Mouse (Mus musculus) G1E (cell line): ENCODE data around the gene Maats1. TPM values are rescaled to one million over a fixed set of nuclear protein-coding genes. Genes with fewer than 3 reads are reported as not detected.

Source experiments
- ATAC-seq: 2 replicates; pipeline ENCODE4 v1.8.0; 2016; ENCODE audit warnings: mild to moderate bottlenecking; ENCODE audit not compliant: insufficient number of reproducible peaks, poor library complexity, low FRiP score, severe bottlenecking; ENCODE audit errors: extremely low read depth
- DNase-seq: peaks from one replicate; pipeline ENCODE4 v3.0.0; 2012; ENCODE audit warnings: low spot score
- H3K27me3 ChIP-seq: 2 replicates; pipeline ENCODE4 v1.6.1; 2012; ENCODE audit warnings: mild to moderate bottlenecking, low read length, inconsistent platforms; ENCODE audit not compliant: insufficient read depth
- H3K36me3 ChIP-seq: replicated peaks from 2 replicates; pipeline ENCODE3; 2012; ENCODE audit warnings: mild to moderate bottlenecking, inconsistent platforms
- H3K4me1 ChIP-seq: 2 replicates; pipeline ENCODE4 v1.6.1; 2012; ENCODE audit warnings: low read depth, low read length, inconsistent platforms, mixed read lengths; ENCODE audit not compliant: insufficient read depth
- H3K4me3 ChIP-seq: 2 replicates; pipeline ENCODE4 v1.5.1; 2012; ENCODE audit warnings: low read depth, mild to moderate bottlenecking, inconsistent platforms, low read length, moderate library complexity, mixed read lengths
- H3K9me3 ChIP-seq: replicated peaks from 2 replicates; pipeline ENCODE4 v1.6.1; 2012; ENCODE audit warnings: inconsistent platforms
- CTCF ChIP-seq: IDR thresholded peaks from 2 replicates; pipeline ENCODE4 v1.5.1; 2012; ENCODE audit warnings: low read depth, low read length, inconsistent platforms, mixed read lengths
- GATA1 ChIP-seq: IDR thresholded peaks from 2 replicates; pipeline ENCODE4 v1.6.1; 2012; ENCODE audit warnings: borderline replicate concordance, low read length, inconsistent platforms, mixed read lengths
- GATA2 ChIP-seq: IDR thresholded peaks from 2 replicates; pipeline ENCODE4 v1.6.1; 2012; ENCODE audit warnings: low read depth, low read length, inconsistent platforms, borderline replicate concordance
- POLR2AphosphoS5 ChIP-seq: IDR thresholded peaks from 2 replicates; pipeline ENCODE4 v1.6.1; 2012; ENCODE audit warnings: low read depth, low read length, inconsistent platforms; ENCODE audit not compliant: insufficient replicate concordance
- TAL1 ChIP-seq: conservative IDR thresholded peaks from 2 replicates; pipeline ENCODE4 v1.6.1; 2012; ENCODE audit warnings: low read depth, low read length, inconsistent platforms, mixed read lengths
- polyA plus RNA-seq: library from polyadenylated mRNA; stranded (reverse); fragments of >175 nt; gene quantifications from 2 replicates; pipeline ENCODE4 v1.2.3, GENCODE M21; 2012
- total RNA-seq, 2 experiments: library from RNA; stranded (forward) in 1 of 2; stranded (reverse) in 1 of 2; fragments of 200-1000 nt in 1 of 2; fragments of >200 nt in 1 of 2; fragmentation: Nextera tagmentation in 1 of 2; gene quantifications; 2 replicates each; pipeline ENCODE4 v1.2.3; 2014 to 2017

Gene Maats1
- total and polyA plus RNA-seq, 3 experiments = 0.11 TPM; not detected in 2

DNA sequence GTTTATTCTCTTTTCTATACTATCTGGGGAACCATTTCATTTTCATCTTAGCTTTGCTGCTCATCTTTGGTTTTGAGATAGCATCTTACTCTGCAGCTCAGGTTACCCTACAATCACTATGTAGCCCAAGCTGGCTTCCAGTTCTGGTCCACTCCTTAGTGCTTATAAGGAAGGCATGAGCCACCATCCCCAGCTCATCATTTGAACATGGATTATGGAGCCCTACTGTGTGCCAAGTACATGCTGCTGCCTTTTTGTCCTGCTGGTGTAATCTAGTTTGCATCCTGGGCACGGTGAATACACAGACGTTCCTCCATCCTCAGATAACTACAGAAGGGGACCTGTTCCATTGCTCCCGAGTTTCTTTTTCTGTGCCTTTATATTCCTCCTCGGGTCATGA lies 30.9 kb upstream of the Maats1 start:
- ATAC-seq = no peak
- Histone ChIP-seq H3K4me3 (no peak overlapping the region; the same call in 1 of the 2 replicates), H3K27me3 (no peaks in the 10 kb centered on the region), H3K9me3 (no peaks in the 10 kb centered on the region), H3K36me3 (peaks cover 25% of the 10 kb centered on the region), H3K4me1 (peaks cover 92% of the 10 kb centered on the region)
- TF ChIP-seq CTCF (no peak), GATA2 (no peak), GATA1 (no peak), POLR2AphosphoS5 (no peak), TAL1 (no peak)
- DNase-seq = no peak

DNA sequence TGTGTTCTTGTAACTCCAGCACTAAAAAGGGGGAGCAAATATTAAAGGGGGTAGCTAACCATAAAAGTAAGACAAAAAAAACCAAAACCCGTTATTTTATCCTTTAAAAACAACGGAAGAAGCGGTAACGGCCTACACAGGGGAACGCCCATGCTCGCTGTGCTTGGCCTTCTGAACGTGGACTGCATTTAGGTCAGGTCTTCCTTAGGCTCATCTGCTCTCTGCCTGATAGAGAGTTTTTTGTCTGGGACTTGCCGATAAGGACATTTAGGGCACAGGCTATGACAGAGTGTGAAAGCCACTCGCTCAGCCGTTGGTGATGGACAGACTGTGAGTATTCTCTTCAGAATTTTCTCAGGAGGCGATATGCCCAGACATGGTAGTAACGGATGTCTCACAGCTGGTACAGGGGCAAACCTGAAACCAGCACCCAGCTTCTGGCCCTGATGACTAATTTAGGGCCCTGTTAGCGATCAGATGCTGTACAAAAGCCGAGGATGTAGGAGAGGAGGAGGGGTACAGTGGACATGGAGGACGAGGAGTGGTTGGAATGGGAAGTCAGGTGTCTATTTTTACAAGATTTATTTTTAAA lies 29.9 kb upstream of the Maats1 start:
- no peaks in the 10 kb centered on the region for H3K9me3 ChIP-seq
- TF ChIP-seq TAL1 (peak; percentile 96), GATA2 (no peak)
- DNase-seq (peak; percentile 66), ATAC-seq (peak; percentile 86)
- peaks cover 15% of the 10 kb centered on the region for H3K36me3 ChIP-seq
- H3K27me3 ChIP-seq = no peaks in the 10 kb centered on the region
- peak overlapping the region; percentile 64 for H3K4me3 ChIP-seq
- H3K4me1 ChIP-seq = peaks cover 82% of the 10 kb centered on the region

DNA sequence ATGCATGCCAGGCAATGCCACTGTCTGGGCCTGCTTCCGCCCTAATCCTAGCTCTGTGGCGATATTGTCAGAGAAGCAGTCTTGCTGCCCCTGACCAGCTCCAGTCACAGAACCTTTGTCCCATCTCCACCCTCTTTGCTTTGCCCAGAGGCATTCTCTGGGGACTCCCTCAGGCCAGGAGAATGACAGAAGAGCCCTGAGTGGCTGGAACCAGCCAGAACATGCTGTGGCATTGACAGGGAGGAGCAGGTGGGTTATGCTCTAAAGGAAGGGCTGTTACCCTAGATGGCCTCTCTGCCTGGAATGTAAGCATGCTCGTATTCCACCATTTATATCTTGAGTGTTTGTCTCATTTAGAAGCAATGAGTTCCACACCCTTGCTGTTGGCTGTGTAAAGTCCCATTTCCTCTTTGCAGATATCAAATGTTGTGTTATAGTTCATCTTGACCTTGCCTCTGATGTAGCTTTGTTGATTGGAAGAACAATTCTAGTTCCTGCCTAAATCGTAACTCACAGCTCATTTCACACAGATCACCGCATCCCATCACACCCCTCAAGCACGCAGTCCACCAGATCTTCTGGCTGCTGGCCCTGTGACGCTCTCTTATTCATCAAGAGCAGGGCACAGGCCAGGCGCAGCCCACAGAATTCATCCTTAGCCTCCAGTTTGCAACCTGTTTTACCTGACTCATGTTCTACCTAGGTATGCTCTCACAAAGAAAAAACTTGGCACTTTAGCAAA lies 28.9 kb upstream of the Maats1 start:
- DNase-seq (no peak), ATAC-seq (no peak)
- Histone ChIP-seq H3K4me1 (peaks cover 78% of the 10 kb centered on the region), H3K36me3 (peaks cover 13% of the 10 kb centered on the region), H3K9me3 (no peaks in the 10 kb centered on the region), H3K4me3 (peak overlapping the region; percentile 59; the same call in 1 of the 2 replicates), H3K27me3 (no peaks in the 10 kb centered on the region)
- TF ChIP-seq TAL1 = no peak
- no peak for TF ChIP-seq POLR2AphosphoS5
- no peak for TF ChIP-seq GATA2
- TF ChIP-seq GATA1 = no peak
- TF ChIP-seq CTCF = no peak

DNA sequence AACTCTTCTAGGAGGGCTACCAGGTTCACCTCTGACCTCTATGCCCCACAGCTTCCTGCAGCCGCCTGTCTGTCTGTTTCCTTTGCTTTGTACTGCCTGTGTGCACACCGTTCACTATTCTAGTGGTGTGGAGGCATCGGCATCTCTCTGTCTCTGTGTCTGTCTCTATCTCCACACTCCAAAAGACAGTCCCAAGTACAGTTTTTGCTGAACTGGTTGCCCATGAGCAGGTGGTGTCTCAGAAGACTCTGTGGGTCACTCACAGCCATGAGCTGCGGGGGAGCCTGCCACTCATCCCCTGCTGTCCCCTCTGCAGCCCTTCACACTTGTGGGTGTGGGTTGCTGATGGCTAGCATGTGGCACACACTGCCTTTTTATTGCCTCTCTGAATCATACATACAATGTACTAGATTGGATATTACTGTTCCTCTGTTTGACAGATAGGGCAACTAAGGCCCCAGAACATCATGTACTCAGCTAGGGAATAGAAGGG lies 28.1 kb upstream of the Maats1 start:
- Histone ChIP-seq H3K4me3 (peak overlapping the region; percentile 59; the same call in 1 of the 2 replicates), H3K27me3 (no peaks in the 10 kb centered on the region), H3K9me3 (no peaks in the 10 kb centered on the region), H3K36me3 (peaks cover 7% of the 10 kb centered on the region), H3K4me1 (peaks cover 77% of the 10 kb centered on the region)
- DNase-seq = no peak
- TF ChIP-seq CTCF (no peak), GATA2 (no peak), TAL1 (no peak), POLR2AphosphoS5 (no peak)
- no peak for ATAC-seq

DNA sequence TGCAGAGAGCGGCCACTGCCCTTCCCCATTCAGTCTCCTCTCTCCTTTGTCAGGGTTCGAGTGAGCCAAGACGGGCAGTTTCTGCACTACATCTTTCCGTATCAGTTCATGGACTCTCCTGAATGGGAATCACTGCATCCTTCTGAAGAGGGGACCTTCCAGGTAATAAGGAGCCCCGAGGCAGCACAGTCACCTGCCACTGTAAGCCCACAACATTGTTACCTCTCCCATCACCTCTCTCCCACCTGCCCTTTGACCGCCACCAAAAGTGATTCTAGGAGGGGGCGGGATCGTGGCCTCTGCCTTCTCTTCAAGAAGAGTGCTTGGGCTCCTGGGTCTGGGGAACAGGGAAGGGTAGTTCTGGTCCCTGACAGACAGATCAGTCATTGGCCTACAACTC lies 27.5 kb upstream of the Maats1 start:
- Histone ChIP-seq H3K27me3 (no peaks in the 10 kb centered on the region), H3K4me1 (peaks cover 77% of the 10 kb centered on the region), H3K9me3 (no peaks in the 10 kb centered on the region), H3K36me3 (peaks cover 7% of the 10 kb centered on the region), H3K4me3 (no peak overlapping the region)
- ATAC-seq (no peak), DNase-seq (no peak)
- no peak for TF ChIP-seq GATA2
- TF ChIP-seq POLR2AphosphoS5 = no peak
- TF ChIP-seq GATA1 = no peak
- TF ChIP-seq CTCF = no peak
- no peak for TF ChIP-seq TAL1

DNA sequence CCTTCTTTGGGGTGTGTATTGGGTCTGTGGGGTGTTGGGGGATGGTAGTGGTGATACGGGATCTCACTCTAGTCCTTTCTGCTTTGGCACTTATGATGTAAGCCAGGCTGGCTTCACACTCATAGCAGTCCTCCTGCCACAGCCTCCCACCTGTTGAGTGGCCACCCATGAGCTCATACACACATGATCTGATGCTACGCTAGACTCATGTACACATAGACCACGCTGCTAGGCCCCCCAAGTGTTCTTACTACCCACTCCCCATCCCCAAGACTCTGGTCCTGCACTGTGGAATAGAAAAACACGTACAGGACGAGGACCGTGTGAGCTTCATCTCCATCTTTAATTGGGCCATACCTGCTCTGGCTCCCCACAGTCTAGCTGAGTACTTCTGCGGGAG lies 27.1 kb upstream of the Maats1 start:
- H3K9me3 ChIP-seq = no peaks in the 10 kb centered on the region
- H3K4me1 ChIP-seq = peaks cover 77% of the 10 kb centered on the region
- no peak overlapping the region for H3K4me3 ChIP-seq

More for the DNA sequence above, 27.1 kb upstream of the Maats1 start:
- TF ChIP-seq POLR2AphosphoS5 = no peak
- TF ChIP-seq TAL1 = no peak
- TF ChIP-seq CTCF = no peak
- TF ChIP-seq GATA1 = no peak
- TF ChIP-seq GATA2 = no peak
- Histone ChIP-seq H3K36me3 (peaks cover 3% of the 10 kb centered on the region), H3K27me3 (no peaks in the 10 kb centered on the region)
- DNase-seq (no peak), ATAC-seq (no peak)
